Mouse (Mus musculus) heart, postnatal 4 days (tissue): ENCODE measurements at regions not wholly inside any gene's neighbourhood (a gene's known extent, or its start where the extent isn't known, plus 50 kb on each side); places are given as distances from the start of the nearest gene placed in this dataset.
A peak's percentile ranks its signal among the peaks of the same experiment; 100 is the strongest.
"Not testable (repeated sequence)": the region's sequence is repeated elsewhere in the genome, so short reads cannot be mapped to it uniquely, and the experiment has no call there.

Experiments used
- DNase-seq: peaks from one replicate; pipeline ENCODE4 v3.0.0; 2021

GRCm38 (mm10) chr16:25478300-25478699 lies 191.7 kb downstream of the Tprg start:
- DNase-seq, result no peak

- DNase-seq, result peak; percentile 37
These were observed 197.2 kb downstream of the Tprg start for GRCm38 (mm10) chr16:25483831-25484254.

GRCm38 (mm10) chr16:25485007-25485406 lies 198.4 kb downstream of the Tprg start:
- DNase-seq, result no peak

GRCm38 (mm10) chr16:25486477-25487094 lies 197.0 kb upstream of the Trp63 start:
- no peak for DNase-seq

GRCm38 (mm10) chr16:25490847-25491246 lies 192.7 kb upstream of the Trp63 start:
- no peak for DNase-seq

GRCm38 (mm10) chr16:25494153-25494552 lies 189.4 kb upstream of the Trp63 start:
- no peak for DNase-seq

GRCm38 (mm10) chr16:25495586-25496196 lies 187.9 kb upstream of the Trp63 start:
- DNase-seq, result no peak

GRCm38 (mm10) chr16:25504829-25505228 lies 178.7 kb upstream of the Trp63 start:
- DNase-seq, result no peak

GRCm38 (mm10) chr16:25517114-25517868 lies 166.3 kb upstream of the Trp63 start:
- DNase-seq, result no peak

- not testable (repeated sequence) for DNase-seq
These were observed 160.4 kb upstream of the Trp63 start for GRCm38 (mm10) chr16:25523141-25523540.

GRCm38 (mm10) chr16:25523621-25524020 lies 159.9 kb upstream of the Trp63 start:
- no peak for DNase-seq

GRCm38 (mm10) chr16:25527850-25528249 lies 155.7 kb upstream of the Trp63 start:
- DNase-seq, result no peak

- no peak for DNase-seq
These were observed 155.2 kb upstream of the Trp63 start for GRCm38 (mm10) chr16:25528313-25528712.

GRCm38 (mm10) chr16:25529681-25530080 lies 153.9 kb upstream of the Trp63 start:
- DNase-seq, result no peak

GRCm38 (mm10) chr16:25531761-25532336 lies 151.7 kb upstream of the Trp63 start:
- no peak for DNase-seq

- DNase-seq, result no peak
These were observed 150.9 kb upstream of the Trp63 start for GRCm38 (mm10) chr16:25532519-25533205.

GRCm38 (mm10) chr16:25533206-25533580 lies 150.4 kb upstream of the Trp63 start:
- DNase-seq, result peak; percentile 14

- DNase-seq, result no peak
These were observed 147.0 kb upstream of the Trp63 start for GRCm38 (mm10) chr16:25536550-25536949.

- DNase-seq, result no peak
These were observed 133.9 kb upstream of the Trp63 start for GRCm38 (mm10) chr16:25549542-25550110.

- no peak for DNase-seq
These were observed 126.4 kb upstream of the Trp63 start for GRCm38 (mm10) chr16:25557181-25557580.

GRCm38 (mm10) chr16:25580216-25580615 lies 103.3 kb upstream of the Trp63 start:
- DNase-seq, result no peak

- DNase-seq, result no peak
These were observed 99.1 kb upstream of the Trp63 start for GRCm38 (mm10) chr16:25584337-25585069.
